Mouse (Mus musculus): ENCODE data around the gene Nebl.
A peak's percentile ranks its signal among the peaks of the same experiment; 100 is the strongest.

Nebl gene

DNA sequence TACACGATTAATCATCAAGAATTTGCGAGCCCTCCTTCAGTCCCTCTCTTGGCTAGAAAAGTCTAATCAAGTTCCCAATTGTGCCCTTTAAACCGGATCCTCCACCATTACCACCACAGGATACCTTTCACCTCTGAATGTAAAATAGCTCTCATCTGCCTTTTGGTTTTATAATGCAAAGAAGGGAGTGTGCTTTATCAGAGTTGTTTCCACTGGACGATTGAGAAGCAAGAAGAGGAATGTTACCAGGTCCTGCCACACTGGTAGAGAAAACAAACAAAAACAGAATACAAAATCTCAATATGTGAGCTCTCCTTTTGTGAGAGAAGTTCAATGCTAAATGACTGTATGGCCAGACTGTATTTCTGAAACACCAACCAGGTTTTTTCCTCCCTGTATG is 127.7 kb downstream of the Nebl start:
- no peak for DNase-seq

DNA sequence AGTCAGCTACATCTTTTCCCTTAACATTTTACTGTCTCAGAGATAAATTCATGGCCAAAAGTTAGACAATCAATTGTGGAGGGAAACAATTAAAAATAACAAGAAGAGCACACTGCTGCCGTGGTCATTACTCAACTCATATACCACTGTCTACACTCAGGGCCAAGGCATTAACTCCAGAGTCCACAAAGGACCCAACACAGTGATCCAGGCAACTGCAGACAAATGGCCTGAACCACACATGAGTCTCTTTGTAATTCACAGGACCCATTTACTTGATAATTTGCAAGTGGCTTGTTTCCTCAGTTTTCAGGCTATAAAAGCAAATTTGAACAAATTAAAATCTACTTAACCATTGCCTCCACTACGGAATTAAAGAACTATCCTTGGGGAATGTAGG is 130.6 kb downstream of the Nebl start:
- DNase-seq = no peak

DNA sequence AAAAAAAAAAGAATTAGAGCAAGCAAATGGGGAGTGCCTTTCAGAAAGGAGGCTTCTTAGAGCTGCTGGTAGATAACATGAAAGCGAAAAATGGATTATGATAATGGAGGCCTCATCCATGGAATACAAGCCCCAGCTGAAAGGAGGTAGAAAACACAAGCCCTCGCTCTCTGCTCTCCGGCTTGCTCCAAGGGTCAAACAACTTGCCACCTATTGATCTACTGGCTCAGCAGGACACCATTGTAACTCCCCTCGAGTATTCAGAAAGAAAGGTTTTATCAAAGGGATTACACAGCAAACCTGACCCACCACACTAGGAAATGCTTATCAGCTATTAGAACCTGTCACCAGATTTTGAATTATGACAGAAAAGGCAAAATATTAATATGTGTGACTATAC is 131.4 kb downstream of the Nebl start:
- DNase-seq = no peak

DNA sequence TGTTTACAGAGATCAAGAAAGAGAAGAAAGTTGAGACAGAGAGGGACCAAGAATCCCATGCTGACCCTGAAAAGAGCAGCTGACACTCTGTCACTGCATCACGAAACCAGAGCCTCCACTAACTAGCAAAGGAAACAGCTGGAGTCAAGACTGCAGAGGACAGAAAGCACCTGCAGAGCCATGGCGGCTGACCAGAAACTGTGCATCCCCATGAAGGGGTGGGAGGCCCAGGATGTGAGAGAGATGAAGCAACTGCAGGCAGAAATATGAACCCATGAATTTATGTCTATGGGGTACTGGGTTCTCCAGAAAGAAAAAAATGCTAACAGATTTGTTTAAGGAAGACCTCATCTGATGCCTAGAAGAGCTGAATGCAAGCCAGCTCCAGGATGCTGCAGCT is 133.3 kb downstream of the Nebl start:
- DNase-seq = peak; percentile 5

DNA sequence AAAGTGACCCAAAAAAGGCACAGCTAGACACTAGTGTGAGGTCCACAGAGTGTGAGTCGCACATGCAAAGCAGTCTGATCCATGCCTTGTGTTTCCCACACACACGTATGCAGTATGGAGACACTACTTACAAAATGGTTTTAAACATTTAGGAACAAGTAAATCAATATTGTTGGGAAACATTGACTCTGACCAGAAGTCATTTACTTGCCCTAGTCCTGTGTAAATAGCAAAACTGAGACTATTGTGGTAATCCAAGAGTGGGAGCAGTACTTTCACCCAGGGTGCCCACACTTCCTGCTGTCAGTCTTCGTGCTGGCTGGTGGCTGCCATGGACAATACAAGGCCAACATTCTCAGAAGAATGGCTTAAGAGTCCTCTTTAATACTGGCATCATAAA is 141.6 kb downstream of the Nebl start:
- no peak for DNase-seq

DNA sequence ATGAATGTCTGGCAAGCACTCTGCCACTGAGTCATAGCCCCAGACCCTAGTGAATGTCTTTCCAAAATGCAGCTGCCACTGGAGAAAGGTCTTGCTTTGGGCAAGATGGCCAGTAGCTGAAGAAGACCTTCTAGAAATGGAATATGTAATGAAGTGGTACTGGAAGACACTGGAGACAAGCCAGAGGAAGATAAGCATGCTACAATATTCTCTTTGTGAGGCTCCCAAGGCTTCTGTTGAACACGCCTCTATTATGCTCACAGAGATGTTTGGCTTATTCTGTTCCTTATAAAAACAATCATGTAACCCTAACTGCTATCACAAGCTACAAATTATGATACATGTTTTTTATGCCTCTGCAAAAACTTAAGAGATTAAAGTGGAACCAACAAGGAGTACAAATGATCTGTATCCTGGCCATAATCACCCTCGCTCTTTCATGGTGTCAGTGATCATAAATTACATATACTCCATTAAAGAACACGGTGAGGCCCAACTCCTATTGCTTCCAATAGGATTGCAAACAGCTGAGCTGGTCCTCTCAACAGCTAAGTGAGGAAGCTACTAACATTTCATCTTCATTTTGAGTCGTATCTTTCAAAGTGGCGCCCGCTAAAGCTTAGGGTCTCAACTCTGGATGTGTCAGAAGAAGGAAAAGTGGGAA is 145.8 kb downstream of the Nebl start:
- no peak for DNase-seq

DNA sequence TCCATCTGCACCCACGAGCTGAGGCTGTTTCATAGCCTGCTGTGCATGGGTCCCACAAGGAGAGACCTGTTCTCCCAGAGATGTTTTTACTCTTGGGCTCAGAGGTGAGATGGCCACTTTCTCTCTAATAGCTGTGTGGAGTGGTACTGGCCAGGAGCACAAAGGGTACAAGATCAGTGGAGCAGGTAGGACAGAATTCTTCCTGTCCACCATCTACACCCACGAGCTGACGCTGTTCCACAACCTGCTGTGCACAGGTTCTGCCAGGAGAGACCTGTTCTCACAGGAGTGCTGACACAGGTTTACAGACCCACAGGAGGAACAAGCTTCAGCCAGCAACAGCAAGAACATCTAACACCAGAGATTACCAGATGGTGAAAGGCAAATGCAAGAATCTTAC is 155.6 kb downstream of the Nebl start:
- DNase-seq = no peak

DNA sequence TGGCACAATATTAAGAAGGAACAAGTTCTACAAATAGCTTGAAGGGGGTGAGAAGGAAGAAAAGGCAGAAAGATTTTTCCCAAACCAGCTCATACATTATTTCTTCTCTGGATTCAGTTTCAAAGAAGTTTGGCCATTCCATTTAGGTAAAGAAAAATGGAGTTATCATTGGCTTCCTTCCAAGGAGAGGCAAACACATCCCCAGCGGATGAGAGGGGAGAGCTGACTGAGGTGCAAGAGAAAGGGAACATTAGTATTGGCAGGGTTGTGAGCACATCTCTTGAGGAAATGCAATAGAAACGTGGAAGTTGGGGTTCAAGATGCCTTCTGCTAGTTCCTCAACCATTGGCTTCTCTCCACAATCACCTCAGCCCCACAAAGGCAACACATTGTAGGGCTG is 159.5 kb downstream of the Nebl start:
- DNase-seq = no peak

DNA sequence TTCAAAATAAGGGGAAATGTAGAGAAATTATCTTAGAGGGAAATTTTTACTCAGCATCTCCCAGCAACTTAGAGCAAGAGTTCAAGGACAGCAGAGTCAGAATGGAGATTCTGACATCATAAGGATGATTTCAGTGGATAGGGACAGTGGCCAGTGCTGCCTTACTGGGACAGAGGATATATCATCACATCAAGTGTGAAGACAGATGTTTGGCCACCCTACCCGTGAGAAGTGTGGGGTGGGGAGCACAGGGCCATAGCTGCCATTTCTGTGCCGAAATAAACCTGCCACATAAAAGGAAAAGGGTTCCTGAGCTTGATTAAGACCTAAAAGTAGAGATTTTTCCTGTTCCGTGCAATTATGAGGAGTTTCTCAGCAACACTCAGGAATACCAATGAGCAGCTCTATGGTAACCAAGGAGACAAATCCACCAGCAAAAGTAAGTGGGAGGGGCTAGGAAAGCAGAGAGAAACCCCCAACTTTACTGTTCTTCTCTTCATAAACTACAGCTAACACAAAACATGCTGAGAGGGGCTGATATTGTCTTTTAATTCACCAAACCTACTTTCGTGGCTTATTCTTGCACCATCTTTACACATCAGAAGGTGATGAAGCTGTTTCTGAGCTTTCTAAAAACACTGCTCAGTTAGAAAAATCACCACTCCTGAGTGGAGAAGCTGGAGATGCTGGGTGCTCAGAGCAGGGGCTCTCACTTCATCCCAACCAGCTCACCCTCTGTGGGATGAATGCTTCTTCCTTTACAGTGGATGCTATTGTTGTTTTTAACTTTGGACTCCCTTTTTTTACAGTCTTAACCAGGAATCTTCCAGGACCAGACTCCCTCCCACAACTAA is 172.1 kb downstream of the Nebl start:
- DNase-seq = no peak

DNA sequence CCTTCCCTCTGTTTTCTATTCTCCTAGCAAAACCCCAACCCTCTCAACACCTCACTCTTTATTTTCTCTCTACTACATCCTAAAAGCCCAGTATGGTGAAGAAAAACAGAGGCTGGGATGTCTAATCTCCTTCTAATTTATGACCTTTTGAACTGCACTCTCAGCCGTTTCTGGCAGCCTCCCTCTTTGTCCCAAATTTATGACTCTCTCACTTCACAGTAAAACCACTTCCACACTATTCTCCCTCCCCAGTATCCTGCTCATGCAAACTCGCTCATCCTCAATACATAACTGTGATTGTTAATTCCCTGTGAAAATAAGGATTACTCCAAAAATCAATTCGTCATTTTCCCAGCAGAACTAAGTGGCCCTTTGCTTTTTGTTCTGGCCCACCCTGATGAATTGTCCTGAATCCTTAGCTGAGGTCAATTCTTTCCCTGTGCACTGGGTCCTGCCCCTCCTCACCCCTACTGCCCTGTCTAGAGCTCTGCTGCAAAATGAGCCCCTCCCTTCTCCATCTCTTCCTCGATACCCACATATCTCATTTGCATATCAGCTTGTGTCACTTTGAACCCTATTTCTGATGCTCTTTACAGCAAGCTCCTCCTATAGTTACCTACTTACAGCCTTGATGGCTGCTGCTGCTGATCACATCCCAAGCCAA is 181.2 kb downstream of the Nebl start:
- no peak for DNase-seq

DNA sequence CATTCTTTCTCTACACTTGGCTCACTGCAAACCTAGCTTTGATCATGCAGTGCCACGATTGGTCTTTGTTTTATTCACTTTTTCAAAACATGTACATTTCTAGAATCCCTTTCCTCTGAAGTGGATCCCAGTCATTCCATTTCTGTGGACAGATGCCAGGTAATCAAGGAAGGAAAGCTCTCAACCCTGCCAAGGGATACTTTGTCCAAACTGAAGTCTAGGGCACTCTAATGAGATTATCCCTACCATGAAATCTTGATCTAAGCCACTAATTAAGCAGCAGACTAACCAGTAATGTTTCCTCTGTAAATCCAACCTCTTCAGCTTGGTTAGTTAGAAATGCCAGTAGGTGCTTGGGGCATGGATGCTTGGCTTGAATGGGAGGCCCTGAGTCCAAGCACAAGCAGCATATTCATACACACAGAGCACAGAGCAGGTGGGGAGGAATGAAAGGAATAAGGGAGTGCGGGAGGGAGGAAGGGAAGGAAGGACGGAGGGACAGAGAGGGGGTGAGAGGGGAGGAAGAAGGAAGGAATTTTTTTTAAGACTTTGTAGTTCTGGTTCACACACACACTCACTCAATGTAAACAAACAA is 184.8 kb downstream of the Nebl start:
- no peak for DNase-seq

DNA sequence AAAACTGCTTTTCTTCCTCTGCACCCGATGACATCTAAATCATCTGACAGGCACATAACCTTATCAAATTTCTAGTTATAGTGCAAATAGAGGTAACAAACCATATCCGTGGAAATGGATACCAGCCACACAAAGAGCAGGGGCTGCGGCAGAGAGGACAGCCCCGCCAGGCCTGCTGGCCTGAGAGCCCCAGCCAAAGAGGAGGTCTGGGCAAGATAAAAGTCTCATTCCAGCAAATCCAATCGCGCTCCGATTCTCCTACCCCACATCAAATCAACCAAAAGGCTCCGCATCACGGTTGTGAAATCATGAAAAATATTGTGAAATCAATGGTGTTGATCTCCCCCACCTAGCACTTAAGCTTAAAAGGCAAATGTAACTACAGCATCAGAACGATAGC is 191.5 kb downstream of the Nebl start:
- DNase-seq = no peak

DNA sequence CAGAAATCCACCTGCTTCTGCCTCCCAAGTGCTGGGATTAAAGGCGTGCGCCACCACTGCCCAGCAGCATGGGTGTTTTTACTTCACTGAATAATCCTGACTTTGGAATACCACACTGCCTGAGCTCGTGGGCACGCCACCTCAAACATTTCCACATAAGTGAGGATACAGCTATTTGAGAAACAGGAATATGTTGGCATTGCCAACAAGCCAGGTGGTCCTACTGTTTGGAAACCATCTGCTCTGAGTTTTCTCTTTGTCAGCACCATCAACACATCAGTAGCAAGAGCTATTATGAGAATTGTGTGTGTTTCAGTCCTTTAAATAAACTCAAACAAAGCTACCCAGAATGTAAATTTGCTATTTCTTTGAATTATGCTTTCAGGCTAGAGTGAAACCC is 192.8 kb downstream of the Nebl start:
- DNase-seq = no peak

DNA sequence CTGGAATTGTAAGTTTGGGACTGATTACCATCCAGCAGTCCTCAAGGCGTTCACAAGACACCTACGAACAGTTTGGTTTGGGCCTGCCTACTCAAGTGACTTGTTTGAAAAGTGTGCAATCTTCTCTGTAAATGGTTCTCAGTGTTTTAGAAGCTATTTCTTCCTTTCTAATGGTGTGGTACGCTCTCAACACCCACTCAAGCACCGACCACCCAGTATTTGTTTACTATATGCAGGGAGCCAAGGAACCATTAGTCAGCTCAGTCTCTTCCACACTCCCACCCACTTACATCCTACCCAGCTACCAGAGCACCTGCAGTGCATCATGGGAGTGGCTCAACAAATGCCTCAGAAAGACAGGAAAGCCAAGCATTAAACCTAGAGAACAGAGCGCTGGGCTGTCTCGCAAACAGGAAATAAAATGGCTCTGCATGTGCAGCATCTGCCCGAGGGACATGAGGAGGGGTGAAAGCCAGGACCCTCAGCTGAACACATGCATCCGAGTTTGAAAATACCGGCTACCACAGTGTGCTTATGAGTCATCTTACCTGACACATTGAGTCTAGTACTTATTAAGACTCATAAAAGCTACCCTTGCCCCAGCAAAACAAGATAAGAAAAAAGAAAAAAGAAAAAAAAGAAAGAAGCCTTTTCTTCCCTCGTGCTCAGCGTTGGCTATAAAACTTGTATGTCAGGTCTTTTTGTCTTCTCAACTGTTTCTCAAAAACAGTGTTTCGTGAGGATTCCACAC is 199.7 kb downstream of the Nebl start:
- no peak for DNase-seq

DNA sequence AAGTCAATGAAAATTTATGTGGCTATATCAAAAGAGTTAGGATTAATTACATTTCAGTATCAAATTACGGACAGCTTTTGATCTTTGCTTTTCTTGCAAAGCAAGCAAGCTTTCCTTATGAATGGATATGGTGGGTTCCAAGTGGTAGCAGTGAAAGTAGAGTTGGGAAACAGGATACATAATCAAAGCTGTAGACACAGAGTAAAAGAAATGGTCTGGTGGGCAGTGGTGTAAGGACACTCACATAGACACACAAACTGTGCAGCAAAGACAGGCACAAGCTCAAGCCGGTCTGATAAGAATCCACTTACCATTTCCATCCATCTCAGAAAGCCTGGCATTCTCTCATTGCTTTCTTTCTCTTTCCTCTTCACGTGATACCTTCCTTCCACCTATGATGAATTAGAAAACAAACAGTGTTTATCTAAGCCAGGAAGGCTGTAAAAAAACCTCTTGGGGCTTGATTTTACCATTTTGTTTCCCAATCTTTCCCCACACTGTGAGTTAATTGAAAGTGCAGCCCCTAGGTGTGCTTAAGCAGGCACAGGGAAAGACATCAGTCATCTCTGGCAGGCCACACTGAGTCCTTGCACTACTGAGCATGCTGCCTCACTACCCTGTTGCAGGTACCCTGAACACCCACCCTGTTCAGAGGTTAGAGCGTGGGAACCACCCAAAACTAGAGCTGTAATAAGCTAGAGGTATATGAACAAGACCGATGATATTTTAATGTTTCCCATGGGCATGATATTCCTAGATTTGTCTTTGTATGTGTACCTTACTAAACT is 205.3 kb downstream of the Nebl start:
- no peak for DNase-seq

DNA sequence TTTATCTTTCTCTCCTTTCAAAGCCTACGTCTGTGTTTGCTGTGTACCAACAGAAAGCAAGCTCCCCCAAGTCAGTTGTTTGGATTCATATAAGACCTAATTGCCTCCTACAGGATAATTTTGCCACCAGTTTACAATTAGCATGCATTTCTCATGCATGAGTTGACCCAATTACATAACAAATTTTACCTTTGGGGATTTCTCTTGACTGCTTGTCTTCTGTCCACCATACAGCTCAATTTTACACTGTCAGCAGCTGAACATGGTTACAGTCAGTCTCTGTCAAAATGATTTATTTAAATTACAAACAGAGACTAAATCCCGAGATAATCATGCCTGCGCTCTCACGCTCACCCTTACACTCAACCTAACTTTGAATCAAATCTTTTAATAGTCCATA is 206.1 kb downstream of the Nebl start:
- DNase-seq = no peak

DNA sequence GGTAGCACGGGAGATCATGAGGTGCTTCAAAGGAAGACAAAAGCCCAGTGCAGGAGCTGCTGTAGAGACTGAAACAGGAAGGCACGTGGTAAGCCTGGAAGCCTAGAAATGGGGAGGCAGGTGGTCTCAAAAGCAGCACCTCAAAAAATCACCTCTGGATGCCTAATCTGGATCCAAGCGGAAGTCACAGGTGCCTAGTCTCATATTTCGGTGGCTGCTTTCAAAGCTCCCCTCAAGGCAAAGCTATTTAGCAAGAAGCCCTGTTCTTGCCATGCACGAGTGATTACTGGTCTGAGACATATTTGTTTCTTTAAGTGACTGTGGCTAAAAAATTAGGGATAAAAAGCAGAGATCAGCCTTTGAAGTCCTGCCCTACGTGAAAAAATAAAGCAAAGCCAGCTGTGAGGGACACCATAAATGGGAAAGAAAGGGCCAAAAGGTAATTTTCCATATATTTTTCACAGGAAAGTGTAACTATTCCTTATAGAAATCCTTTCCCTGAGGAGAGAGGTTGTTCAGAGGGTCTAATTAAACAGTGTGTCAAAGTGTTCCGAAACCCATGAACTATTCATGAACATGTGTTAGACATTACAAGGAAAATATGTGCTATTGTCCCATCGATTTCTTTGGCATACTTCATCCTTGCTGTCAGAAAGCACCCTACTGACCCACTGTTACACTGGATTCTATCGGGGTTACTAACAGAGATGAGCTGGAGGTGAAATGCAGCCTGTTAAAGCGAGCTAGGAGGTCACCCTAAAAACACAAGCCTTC is 206.9 kb downstream of the Nebl start:
- no peak for DNase-seq

DNA sequence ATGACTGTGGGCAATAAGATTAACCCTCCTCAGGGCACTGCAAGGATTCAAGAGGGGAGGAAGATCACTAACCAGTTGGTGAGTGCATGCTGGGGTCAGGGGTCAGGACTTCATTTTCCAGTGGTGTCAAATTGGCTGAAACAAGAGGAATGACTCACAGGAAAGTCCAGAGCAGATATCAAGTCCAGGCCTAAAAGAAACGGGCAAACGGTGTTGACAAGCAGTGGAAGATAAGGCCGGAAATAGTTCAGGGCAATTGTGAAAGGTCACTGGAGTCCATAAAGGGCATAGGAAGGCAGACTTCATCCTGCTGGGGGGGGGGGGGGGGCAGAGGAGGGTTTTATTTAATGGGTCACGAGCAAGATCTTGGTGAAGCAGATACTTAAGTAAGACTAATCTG is 207.5 kb downstream of the Nebl start:
- DNase-seq = no peak

DNA sequence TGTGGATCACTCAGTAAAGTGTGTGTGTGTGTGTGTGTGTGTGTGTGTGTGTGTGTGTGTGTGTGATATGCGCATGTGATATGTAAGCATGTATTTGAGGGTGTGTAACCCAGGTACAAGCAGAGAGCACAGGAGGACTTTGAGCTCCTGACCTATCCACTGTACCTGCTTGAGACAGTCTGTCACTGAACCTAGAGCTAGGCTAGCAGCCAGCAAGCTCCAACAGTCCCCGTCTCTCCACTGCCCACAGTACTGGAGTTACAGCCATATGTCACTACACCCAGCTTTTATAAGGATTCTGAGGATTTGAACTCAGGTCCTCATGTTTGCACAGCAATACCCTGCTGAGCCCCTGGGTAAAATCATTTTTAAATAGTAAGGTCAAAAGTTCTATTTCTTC is 215.6 kb downstream of the Nebl start:
- DNase-seq = no peak

DNA sequence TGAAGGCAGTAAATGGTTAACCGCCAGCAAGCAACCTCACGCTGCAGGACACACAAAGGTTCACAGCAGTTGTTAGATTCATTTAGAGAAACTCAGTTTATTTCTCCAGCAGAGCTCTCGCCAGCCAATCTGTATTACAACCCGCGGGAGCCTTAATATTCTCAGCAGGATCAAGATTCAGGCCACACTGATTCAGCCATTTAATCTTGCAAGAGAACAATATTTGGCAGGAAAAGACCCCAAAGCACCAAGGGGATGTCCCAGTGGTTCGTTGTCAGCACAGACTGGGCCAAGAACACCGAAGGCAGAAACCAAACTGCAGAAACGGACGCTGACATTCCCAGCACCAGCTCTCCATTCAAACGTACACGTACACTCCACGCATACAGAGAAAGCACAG is 216.5 kb downstream of the Nebl start:
- no peak for DNase-seq

DNA sequence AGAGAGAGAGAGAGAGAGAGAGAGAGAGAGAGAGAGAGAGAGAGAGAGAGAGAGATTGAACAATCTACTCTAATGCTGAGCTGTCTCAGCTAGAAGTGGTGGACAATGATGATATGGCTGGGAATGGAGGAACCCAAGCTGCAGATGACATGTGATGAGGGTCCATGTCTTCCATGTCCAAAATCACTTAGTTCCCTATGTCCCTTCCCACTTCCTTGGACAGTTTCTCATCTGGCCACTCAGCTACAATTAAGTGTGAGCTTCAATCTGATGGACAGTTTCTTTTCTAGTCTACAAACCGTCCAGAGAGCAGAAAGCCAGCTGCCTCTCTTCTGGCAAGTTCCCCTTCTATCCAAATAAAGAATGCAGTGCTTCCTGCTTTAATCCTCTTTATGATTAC is 221.3 kb downstream of the Nebl start:
- no peak for DNase-seq
